ENCODE assay signal across 8 mouse cellular contexts in genomic region chr9:31542909-31543690, GRCm38 (mm10).
DNase-seq lines count a peak whose midpoint lies in the region; TF ChIP-seq lines count a peak whose summit lies in the region.

No protein-coding gene starts in this region.

- H3K27me3 ChIP-seq in ES-Bruce4 (ENCODE audit: control insufficient read depth, insufficient read depth, low read length, poor library complexity, severe bottlenecking): no peaks in the 10 kb centered on the region
- H3K27me3 ChIP-seq in forebrain, embryonic 10.5 days (ENCODE audit: poor library complexity, severe bottlenecking): no peaks in the 10 kb centered on the region

- peak; percentile 86 for DNase-seq in forebrain, embryonic 10.5 days (ENCODE audit: extremely low spot score, low spot score)
- DNase-seq in heart, postnatal 4 days: peak; percentile 90
- DNase-seq in layer of hippocampus, adult 18-20 months (ENCODE audit: low spot score in 2 of 2): peak; percentile 49 to 80
- DNase-seq in lung, adult 2 months: peak; percentile 69
- peak; percentile 82 for DNase-seq in ovary, postnatal 36 days (ENCODE audit: low spot score)
- peak; percentile 34 to 78 for DNase-seq in thymus, postnatal 10 days (ENCODE audit: low spot score in 2 of 2)

- no peaks in the 10 kb centered on the region for H3K9me3 ChIP-seq in ES-Bruce4 (replicated peaks; ENCODE audit: control insufficient read depth, insufficient read depth, low read length, poor library complexity, severe bottlenecking)
- H3K9me3 ChIP-seq in forebrain, embryonic 10.5 days: no peaks in the 10 kb centered on the region

- 13% methylated on average over 13 of the region's 13 CpGs for WGBS in forebrain, embryonic 10.5 days
- WGBS in lung, adult 2 months: 7% methylated on average over 13 of the region's 13 CpGs

- TF ChIP-seq POLR2A in ES-Bruce4 (IDR thresholded peaks at IDR 0.05; ENCODE audit: insufficient read depth, low read length): no peak
- TF ChIP-seq POLR2A in lung, adult 2 months (IDR thresholded peaks at IDR 0.05; ENCODE audit: borderline replicate concordance, extremely low read depth, low read depth, low read length): no peak

- H3K4me1 ChIP-seq in ES-Bruce4 (ENCODE audit: control insufficient read depth, insufficient read depth, low read length): no peaks in the 10 kb centered on the region
- H3K4me1 ChIP-seq in brown adipose tissue, adult 24 weeks (ENCODE audit: control insufficient read depth, insufficient read depth, insufficient read length, low read length): no peaks in the 10 kb centered on the region
- H3K4me1 ChIP-seq in forebrain, embryonic 10.5 days: no peaks in the 10 kb centered on the region
- no peaks in the 10 kb centered on the region for H3K4me1 ChIP-seq in lung, adult 2 months (ENCODE audit: control insufficient read depth, insufficient read depth, low read length)

- peak; percentile 99 for TF ChIP-seq CTCF in ES-Bruce4 (IDR thresholded peaks at IDR 0.05; ENCODE audit: low read depth, low read length)
- TF ChIP-seq CTCF in lung, adult 2 months (IDR thresholded peaks at IDR 0.05; ENCODE audit: insufficient read depth, low read length): peak; percentile 92

- no peak overlapping the region for H3K4me3 ChIP-seq in ES-Bruce4 (ENCODE audit: low read depth, low read length)
- H3K4me3 ChIP-seq in brown adipose tissue, adult 24 weeks (ENCODE audit: insufficient read depth, low read depth, low read length): no peak overlapping the region
- no peak overlapping the region for H3K4me3 ChIP-seq in forebrain, embryonic 10.5 days
- H3K4me3 ChIP-seq in lung, adult 2 months (replicated peaks; ENCODE audit: extremely low read depth, low read depth, low read length): no peak overlapping the region

- TF ChIP-seq EP300 in ES-Bruce4 (IDR thresholded peaks at IDR 0.05; ENCODE audit: insufficient read depth, low read depth, low read length): no peak

- no peak overlapping the region for H3K27ac ChIP-seq in ES-Bruce4 (ENCODE audit: insufficient read depth, low read length)
- H3K27ac ChIP-seq in brown adipose tissue, adult 24 weeks (replicated peaks; ENCODE audit: low read depth, low read length): 0 out of 2 replicates have a peak overlapping the region, but pooled peaks have one; percentile 2
- no peak overlapping the region for H3K27ac ChIP-seq in forebrain, embryonic 10.5 days

- no peaks in the 10 kb centered on the region for H3K36me3 ChIP-seq in ES-Bruce4 (ENCODE audit: control insufficient read depth, insufficient read depth, low read length, poor library complexity, severe bottlenecking)
- no peaks in the 10 kb centered on the region for H3K36me3 ChIP-seq in forebrain, embryonic 10.5 days (replicated peaks)

- no peak overlapping the region for H3K9ac ChIP-seq in ES-Bruce4 (ENCODE audit: low read depth, poor library complexity, severe bottlenecking)
